Mouse (Mus musculus): ENCODE results near the gene Ppp1r37. TPM values are rescaled to one million over a fixed set of nuclear protein-coding genes. Genes with fewer than 3 reads are reported as not detected.
A peak's percentile ranks its signal among the peaks of the same experiment; 100 is the strongest.

Ppp1r37 gene
- polyA plus RNA-seq, 1 experiment from 2014 or later, result 32.7 TPM

DNA sequence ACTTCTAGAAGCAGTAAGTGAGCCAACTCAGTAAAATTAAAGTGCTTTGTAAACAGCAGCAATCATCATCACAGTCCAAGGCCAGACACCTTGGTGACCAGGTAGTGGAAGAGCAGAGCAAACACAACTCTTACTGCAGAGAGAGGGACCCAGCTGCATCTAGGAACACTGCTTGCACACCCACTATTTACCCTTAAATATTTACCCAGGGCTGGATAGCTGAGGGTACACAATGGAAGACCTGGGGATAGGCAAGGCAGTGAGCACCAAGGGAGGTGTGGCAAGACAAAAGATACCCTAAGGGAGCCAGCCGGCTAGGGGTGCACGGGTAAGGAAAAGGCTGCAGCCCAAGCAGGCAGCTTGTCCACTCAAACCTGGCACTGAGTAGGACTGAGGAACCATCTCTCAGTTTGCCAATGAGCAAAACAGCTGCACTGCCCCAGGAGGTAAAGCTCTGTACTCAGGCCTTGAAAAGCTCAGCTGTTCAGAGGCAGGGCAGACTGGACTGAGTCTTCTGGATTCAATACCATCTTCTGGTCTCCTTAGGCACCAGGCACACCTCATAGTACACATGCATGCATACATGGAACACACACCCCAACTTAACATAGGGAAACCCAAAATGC lies 15.4 kb downstream of the Ppp1r37 start:
- no peak overlapping the region for H3K9ac ChIP-seq
- H3K4me1 ChIP-seq (replicated peaks), result peaks cover 47% of the 10 kb centered on the region
- no peaks in the 10 kb centered on the region for H3K27me3 ChIP-seq
- no peaks in the 10 kb centered on the region for H3K9me3 ChIP-seq
- no peak overlapping the region for H3K27ac ChIP-seq
- no peak for ATAC-seq (ENCODE audit: low FRiP score)
- no peak overlapping the region for H3K4me2 ChIP-seq
- peaks cover 6% of the 10 kb centered on the region for H3K36me3 ChIP-seq
- H3K4me3 ChIP-seq, result no peak overlapping the region
- WGBS, result 63% methylated on average over 2 of the region's 2 CpGs

DNA sequence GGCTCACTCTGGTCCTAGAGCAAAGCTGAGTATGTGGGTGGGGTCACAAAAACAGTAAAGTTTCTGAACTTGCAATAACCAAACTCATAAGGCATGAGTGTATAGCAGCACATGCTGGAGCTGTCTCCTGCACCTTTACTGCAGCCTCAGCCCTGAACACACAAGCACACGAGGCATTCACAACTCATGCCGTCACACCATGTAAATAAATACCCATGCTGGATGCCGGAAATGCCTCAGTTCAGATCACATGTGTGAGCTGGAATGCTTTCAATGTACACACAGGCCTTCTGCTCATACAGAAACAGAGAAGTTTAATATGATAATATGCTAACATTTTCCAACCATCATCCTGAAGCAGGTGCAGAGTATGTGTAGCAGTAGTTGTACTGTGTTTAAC lies 16.9 kb downstream of the Ppp1r37 start:
- no peak overlapping the region for H3K9ac ChIP-seq
- WGBS, result 75% methylated on average over 3 of the region's 3 CpGs

GRCm38 (mm10) chr7:19543584-19543983 lies 19.3 kb downstream of the Ppp1r37 start:
- Histone ChIP-seq H3K4me1 (replicated peaks) (peaks cover 55% of the 10 kb centered on the region), H3K27ac (no peak overlapping the region), H3K36me3 (no peaks in the 10 kb centered on the region), H3K4me2 (no peak overlapping the region), H3K4me3 (no peak overlapping the region), H3K9me3 (no peaks in the 10 kb centered on the region), H3K9ac (no peak overlapping the region), H3K27me3 (no peaks in the 10 kb centered on the region)
- 60% methylated on average over 6 of the region's 6 CpGs for WGBS
- no peak for ATAC-seq (ENCODE audit: low FRiP score)

More for the DNA sequence above, 16.9 kb downstream of the Ppp1r37 start:
- Histone ChIP-seq H3K27ac (no peak overlapping the region), H3K4me1 (replicated peaks) (peaks cover 58% of the 10 kb centered on the region), H3K9me3 (no peaks in the 10 kb centered on the region), H3K4me3 (no peak overlapping the region), H3K27me3 (no peaks in the 10 kb centered on the region), H3K36me3 (no peaks in the 10 kb centered on the region), H3K4me2 (no peak overlapping the region)
- no peak for ATAC-seq (ENCODE audit: low FRiP score)

DNA sequence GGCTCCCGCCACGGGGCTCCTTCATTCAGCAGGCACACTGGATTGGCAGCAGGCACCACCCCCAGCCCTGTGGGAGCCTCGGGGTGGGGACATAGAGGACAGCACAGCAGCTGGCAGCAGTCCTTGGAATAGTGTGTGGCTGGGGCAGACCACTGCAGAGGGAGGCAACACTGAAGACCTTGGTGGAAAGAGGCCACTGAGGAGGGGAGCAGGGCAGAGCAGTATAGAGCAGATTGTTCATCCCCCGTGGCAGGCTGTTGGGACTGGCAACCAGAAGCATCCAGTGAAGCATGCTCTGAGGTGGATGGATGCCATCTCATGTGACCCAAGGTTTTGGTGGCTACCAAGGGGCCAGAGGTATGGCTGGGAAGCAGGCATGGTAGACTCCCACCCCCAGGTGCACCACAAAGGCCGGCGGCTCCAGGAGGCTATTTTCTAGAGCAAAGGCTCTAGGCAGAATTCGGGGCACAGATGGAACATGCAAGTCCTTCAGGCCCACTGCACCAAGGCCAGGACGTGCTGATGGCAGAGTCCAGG lies 20.7 kb downstream of the Ppp1r37 start:
- Histone ChIP-seq H3K9ac (peak overlapping the region; percentile 20; the same call in 1 of the 2 replicates), H3K27ac (peak overlapping the region; percentile 70), H3K27me3 (no peaks in the 10 kb centered on the region), H3K4me3 (no peak overlapping the region), H3K4me2 (no peak overlapping the region; the same call in 1 of the 2 replicates), H3K36me3 (no peaks in the 10 kb centered on the region), H3K4me1 (replicated peaks) (peaks cover 50% of the 10 kb centered on the region), H3K9me3 (no peaks in the 10 kb centered on the region)
- peak; percentile 74 for ATAC-seq (ENCODE audit: low FRiP score)
- 49% methylated on average over 8 of the region's 8 CpGs for WGBS

DNA sequence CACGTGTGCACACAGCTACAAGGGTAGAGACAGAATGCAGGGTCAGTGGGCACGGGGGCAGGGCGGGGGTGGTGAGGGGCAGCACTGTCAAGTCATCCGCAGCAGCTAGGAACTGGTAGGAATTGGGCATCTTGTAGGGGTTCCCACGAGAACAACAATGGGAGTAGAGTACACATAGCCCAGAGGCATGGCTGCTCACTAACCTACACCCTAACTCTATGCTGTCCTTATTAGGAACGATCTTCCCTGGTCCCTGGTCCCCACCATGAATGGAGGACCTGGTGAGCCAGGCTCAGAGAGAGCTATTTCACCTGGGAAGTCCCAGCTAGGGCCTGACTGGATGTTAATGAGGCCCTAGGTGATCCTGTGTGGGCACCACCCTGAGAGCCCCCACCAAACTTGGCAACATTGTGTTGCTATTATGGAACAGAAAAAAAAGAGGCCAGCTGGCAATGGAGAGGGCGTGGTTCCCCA lies 21.2 kb downstream of the Ppp1r37 start:
- no peak overlapping the region; the same call in 1 of the 2 replicates for H3K4me2 ChIP-seq
- H3K36me3 ChIP-seq, result no peaks in the 10 kb centered on the region
- peak overlapping the region; percentile 70 for H3K27ac ChIP-seq
- H3K9me3 ChIP-seq, result no peaks in the 10 kb centered on the region
- no peaks in the 10 kb centered on the region for H3K27me3 ChIP-seq
- ATAC-seq (ENCODE audit: low FRiP score), result peak; percentile 5; the same call in 1 of the 2 replicates
- WGBS, result 59% methylated on average over 7 of the region's 7 CpGs
- peak overlapping the region; percentile 20; the same call in 1 of the 2 replicates for H3K9ac ChIP-seq
- peaks cover 51% of the 10 kb centered on the region for H3K4me1 ChIP-seq (replicated peaks)
- no peak overlapping the region for H3K4me3 ChIP-seq

DNA sequence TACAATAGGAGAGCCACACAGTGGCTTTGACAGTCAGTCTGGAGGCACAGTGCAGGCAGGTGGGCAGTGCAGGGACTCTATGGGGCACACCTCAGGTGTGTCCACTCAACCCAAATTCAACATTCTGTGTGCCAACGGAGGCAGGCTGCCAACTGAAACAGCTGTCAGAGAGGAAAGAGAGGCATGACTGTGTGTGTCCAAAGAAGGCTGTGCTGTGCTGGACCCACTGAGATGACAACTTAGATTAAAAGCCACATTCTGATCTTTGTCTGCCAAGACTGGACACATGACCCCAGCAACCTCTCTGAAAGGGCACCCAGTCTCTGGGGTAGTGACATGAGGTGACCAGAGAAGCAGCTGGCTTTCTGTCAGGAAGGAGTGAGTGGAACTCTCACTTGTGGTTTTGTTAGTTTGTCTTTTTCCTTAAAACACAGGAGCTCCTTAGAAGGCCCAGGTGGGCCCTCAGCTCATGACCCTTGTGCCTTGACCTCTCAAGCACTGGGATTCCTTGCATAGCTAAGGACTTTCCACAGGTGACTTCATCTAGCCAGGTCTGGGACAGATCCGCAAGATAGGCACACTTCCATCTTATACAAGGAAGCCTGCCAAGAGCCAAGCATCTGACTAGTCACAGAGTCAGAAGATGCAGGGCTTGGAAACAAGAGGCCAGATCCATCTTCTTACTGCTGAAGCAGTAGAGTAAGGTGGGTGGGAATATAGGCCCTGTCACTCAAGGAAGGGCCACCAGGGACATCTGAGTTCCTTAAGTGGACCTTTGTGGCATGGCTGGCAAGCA lies 21.9 kb downstream of the Ppp1r37 start:
- Histone ChIP-seq H3K4me2 (no peak overlapping the region), H3K4me1 (replicated peaks) (peaks cover 48% of the 10 kb centered on the region), H3K4me3 (no peak overlapping the region), H3K27ac (peak overlapping the region; percentile 70; the same call in 1 of the 2 replicates), H3K36me3 (no peaks in the 10 kb centered on the region), H3K9ac (peak overlapping the region; percentile 13; the same call in 1 of the 2 replicates), H3K27me3 (no peaks in the 10 kb centered on the region), H3K9me3 (no peaks in the 10 kb centered on the region)
- 94% methylated on average over 2 of the region's 2 CpGs for WGBS
- ATAC-seq (ENCODE audit: low FRiP score), result no peak

DNA sequence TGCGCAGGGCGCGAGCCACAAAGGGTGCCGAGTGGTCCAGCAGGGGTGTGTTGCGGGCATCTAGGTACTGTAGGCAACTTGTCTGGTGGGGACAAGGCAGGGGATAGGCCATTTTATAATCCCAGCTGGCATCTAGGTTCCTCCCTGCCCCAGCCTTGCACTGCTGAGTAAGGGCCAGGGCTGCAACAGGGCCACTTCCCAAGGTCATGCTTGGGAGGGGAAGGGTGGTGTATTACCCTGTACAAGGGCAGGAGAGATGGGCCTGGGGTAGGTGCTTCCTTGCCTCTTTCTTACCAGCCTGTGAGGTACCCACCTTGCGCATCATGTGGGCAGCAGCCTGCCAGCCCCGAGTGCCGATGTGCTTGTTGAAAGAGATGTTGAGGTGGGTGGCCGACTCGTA lies 28.2 kb downstream of the Ppp1r37 start:
- Histone ChIP-seq H3K4me1 (replicated peaks) (peaks cover 10% of the 10 kb centered on the region), H3K27ac (no peak overlapping the region), H3K4me2 (no peak overlapping the region), H3K27me3 (no peaks in the 10 kb centered on the region), H3K4me3 (no peak overlapping the region), H3K9ac (no peak overlapping the region), H3K9me3 (no peaks in the 10 kb centered on the region), H3K36me3 (peaks cover 55% of the 10 kb centered on the region)
- no peak for ATAC-seq (ENCODE audit: low FRiP score)
- WGBS, result 93% methylated on average over 10 of the region's 10 CpGs

- Histone ChIP-seq H3K9ac (no peak overlapping the region), H3K4me2 (no peak overlapping the region), H3K27ac (no peak overlapping the region), H3K4me1 (replicated peaks) (peaks cover 6% of the 10 kb centered on the region), H3K36me3 (peaks cover 69% of the 10 kb centered on the region), H3K9me3 (no peaks in the 10 kb centered on the region), H3K27me3 (no peaks in the 10 kb centered on the region), H3K4me3 (no peak overlapping the region)
- ATAC-seq (ENCODE audit: low FRiP score), result no peak
- 88% methylated on average over 14 of the region's 14 CpGs for WGBS
Observed at GRCm38 (mm10) chr7:19532240-19532639, 30.6 kb downstream of the Ppp1r37 start.

DNA sequence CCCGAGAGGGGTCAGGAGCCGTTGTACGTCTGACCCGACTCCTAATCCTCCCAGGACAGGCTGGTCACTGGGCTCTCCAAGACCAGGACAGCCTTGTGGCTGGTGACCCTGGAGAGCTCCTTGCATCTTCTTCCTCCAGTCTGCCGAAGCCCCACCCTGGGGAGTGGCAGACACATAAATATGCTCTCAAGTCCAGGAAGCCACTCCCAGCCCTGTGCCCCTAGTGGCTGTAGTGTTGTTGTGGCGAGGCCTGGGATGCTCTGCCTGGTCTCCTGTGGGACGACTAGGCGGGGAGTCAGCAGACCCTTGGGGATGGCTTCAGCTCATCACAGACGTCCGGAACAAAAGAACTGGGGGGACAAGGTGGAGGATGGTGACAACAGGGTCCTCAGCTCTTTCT lies 31.8 kb downstream of the Ppp1r37 start:
- Histone ChIP-seq H3K9ac (no peak overlapping the region), H3K9me3 (no peaks in the 10 kb centered on the region), H3K27ac (no peak overlapping the region), H3K4me1 (replicated peaks) (no peaks in the 10 kb centered on the region; the same call in 1 of the 2 replicates), H3K27me3 (no peaks in the 10 kb centered on the region), H3K4me2 (no peak overlapping the region), H3K4me3 (no peak overlapping the region), H3K36me3 (peaks cover 69% of the 10 kb centered on the region)
- WGBS, result 77% methylated on average over 10 of the region's 10 CpGs
- no peak for ATAC-seq (ENCODE audit: low FRiP score)

DNA sequence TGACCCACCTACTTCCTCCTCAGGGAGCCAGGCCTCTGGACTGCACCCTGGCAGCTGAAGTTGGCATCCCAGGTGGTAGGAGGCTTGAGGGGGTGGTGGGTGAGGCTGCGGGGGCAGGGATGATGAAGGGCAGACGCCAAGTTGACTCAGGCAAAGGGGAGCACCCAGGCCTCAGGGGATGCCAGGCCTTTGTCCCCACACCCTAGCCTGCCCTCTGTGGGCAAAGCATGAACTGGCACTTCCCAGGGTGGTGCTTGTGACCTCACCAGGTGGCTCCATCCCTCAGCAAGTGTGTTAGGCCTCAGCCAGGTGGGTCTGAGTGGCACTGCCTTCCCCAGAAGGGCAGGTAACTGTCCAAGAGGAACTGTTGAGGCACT lies 37.8 kb downstream of the Ppp1r37 start:
- H3K27me3 ChIP-seq, result peaks cover 58% of the 10 kb centered on the region
- 72% methylated on average over 2 of the region's 2 CpGs for WGBS
- H3K4me2 ChIP-seq, result peak overlapping the region; percentile 78; the same call in 1 of the 2 replicates
- no peak for ATAC-seq (ENCODE audit: low FRiP score)
- no peak overlapping the region for H3K27ac ChIP-seq
- H3K9me3 ChIP-seq, result no peaks in the 10 kb centered on the region
- no peak overlapping the region for H3K9ac ChIP-seq
- peaks cover 29% of the 10 kb centered on the region for H3K4me1 ChIP-seq (replicated peaks)
- no peak overlapping the region for H3K4me3 ChIP-seq
- peaks cover 18% of the 10 kb centered on the region for H3K36me3 ChIP-seq

DNA sequence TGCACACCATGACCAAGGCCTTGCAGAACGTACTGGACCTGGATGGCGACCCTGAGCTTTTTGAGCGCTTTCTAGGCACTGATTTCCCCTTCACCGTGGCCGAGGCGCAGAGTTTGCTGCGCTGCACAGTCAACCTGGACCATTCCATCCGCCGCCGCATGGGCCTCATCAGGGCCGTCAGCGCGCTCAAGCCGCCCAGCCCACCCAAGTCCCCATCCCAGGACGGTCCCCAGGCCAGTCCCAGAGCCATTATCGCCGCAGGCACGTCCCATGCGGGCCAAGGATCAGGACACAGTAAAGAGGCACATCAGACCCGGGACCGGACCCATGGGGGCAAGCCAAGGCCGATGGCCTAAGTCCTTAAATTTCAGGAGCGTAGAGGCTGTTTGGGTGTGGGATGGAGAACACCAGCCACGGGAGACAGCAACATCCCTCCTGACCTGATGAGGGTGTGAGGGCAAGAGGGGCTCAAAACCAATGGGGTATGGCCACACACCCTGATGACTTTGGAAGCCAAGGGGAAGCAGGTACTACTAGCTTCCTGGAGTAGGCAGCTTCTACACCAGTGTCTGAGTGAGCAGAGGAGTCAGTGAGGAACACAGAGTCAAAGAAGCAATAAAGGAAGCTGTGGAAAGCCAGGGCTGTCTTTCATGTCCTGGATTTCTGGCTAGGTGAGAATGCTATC lies 38.3 kb downstream of the Ppp1r37 start:
- ATAC-seq (ENCODE audit: low FRiP score), result peak; percentile 52
- Histone ChIP-seq H3K9me3 (no peaks in the 10 kb centered on the region), H3K27me3 (peaks cover 63% of the 10 kb centered on the region), H3K4me1 (replicated peaks) (peaks cover 34% of the 10 kb centered on the region), H3K4me3 (peak overlapping the region; percentile 42), H3K36me3 (peaks cover 13% of the 10 kb centered on the region), H3K4me2 (peak overlapping the region; percentile 78), H3K9ac (peak overlapping the region; percentile 68), H3K27ac (no peak overlapping the region)
- 14% methylated on average over 24 of the region's 24 CpGs for WGBS

Measured in hindbrain, embryonic 13.5 days (tissue).